Mouse (Mus musculus) urinary bladder, adult 18-20 months (tissue): ENCODE results near the gene Slf2.

Experiments
- DNase-seq, 2 experiments: peaks; one replicate each; pipeline ENCODE4 v3.0.0; 2022; ENCODE audit warnings: low spot score in 2 of 2, mixed read lengths in 2 of 2

Gene Slf2

GRCm38 (mm10) chr19:45007425-45008191, 76.7 kb downstream of the Slf2 start:
- DNase-seq, result no peak

GRCm38 (mm10) chr19:45010646-45011045, 79.7 kb downstream of the Slf2 start:
- no peak for DNase-seq

- DNase-seq, result no peak
These were observed 81.3 kb downstream of the Slf2 start for GRCm38 (mm10) chr19:45012219-45012618.

- DNase-seq, result no peak
These were observed 81.7 kb downstream of the Slf2 start for GRCm38 (mm10) chr19:45012636-45013035.

DNA sequence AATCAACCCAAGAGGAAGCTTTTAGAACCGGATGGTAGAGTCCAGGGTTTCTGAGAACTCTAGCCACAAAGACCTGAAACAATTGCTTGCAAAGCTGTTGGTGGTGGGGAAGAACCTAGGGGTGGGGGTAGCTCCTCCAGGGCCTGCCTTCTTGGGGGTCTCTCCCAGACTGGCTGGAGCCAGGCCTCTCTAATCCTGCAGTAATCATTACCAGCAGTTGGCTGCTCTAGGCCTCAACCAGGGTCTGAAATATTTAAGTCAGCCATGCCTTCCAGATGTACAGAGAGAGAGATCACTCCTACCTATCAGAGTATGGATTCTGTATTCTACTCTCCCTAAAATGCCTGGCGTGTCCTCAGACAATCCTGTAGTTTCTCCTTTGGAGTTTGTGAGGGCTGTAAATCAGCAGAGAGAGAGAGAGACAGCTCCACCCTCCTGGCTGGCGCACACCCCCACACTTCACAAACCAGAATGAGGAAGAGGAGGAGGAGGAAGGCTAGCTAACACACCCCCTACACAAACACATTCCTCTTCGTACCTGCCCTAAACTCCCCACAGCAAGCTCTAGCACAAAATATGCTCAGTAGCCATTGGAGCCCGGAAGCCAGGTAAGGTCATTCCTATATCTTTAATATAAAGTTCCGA, 82.8 kb downstream of the Slf2 start:
- no peak for DNase-seq

DNA sequence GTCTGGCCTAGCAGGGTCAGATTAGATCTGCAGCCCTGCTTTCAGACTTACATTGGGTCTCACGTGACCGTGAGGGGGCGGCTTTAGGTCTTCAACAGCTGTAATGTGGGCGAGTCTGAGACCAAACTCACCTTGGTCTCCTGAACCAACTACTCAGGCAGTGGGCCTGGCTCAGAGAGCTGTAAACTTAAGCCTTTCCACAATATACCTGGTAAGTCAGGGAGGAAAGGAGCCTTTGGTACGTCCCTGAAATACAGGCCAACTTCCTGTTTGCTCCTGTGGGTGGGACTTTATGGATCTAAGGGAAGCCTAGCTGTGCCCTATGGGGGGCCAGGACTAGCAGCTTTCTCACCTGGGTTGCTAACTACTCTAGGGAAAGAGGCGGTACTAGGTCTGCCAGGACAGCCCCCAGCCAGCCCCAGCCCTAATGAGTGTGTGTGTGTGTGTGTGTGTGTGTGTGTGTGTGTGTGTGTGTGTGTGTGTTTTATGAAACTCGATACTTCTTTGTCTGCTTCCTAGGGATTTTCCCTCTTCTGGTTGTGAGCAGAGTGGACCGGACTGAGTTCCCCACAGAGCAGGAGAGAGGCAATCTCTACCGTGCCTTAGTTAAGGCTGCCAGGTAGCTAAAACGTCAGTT, 83.5 kb downstream of the Slf2 start, which contains the start of gene Lzts2:
Lzts2 (plus strand) TSS at position 80 of the 637 bp plus-strand sequence.
- peak in 1 of 2 experiments; percentile 53 for DNase-seq

GRCm38 (mm10) chr19:45014981-45015402, 84.0 kb downstream of the Slf2 start:
- peak; percentile 67 to 73 for DNase-seq

DNA sequence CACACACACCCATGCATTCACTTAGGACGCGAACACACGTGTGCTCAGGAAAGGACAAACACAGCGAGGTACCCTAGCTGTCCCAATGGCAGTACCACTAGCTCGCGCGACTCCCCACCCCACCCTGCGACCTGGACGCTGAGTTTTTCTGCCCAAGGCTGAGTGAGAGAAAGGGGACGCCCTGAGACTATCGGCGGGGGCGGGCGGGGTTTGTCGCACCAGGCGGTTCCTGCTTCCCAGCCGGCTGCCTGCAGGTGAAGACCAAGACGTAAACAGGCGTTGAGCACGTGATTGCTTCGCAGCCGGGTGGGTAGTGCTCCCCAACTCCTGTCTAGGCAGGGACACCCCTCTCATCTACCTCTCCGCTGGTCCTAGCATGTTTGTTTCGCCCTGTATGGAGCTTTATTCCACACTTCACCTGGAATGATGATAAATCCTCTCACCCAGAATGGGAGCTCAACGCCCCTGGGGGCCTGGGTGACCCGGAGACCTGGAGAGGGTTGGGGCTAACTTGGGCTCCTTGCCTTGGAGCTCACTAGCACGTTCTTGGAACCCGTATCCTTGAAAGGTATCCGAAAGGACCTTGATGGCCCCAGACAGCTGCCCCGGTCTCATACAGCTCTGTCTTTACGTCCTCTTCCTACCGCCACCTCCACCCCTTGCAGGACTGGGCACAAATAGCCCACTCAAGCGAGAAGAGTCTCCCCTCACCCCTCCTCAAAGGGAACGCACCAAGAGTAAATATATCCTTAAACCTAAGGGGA, 84.7 kb downstream of the Slf2 start:
- DNase-seq, result peak; percentile 54 to 75

- peak; percentile 46 to 50 for DNase-seq
These were observed 85.6 kb downstream of the Slf2 start for GRCm38 (mm10) chr19:45016341-45017215.

DNA sequence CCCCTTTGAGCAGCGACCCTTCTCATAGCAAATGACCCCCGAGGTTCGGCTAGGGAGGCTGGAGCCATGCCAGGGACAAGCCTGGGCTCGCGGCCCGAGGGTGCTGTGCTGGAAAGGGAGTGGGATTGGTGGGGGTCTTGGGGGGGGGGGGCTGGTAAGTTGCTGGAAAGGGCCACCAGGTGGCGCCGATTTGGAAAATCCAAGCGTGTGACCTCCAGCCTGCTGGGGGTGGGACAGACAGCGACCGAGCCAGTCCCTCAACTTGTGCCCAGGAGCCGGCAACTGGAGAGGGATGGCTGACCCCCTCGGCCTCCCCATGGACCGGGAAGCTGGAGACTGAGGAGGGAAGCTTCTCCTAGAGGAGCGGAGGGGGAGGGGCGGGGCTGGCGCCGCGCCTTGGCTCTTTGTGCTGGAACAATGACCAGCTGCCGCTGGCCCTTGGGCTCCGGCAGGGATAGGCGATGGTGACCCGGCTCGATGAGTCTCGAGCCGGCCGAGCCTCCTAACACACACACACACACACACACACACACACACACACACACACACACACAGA, 86.3 kb downstream of the Slf2 start:
- peak; percentile 70 to 77 for DNase-seq

DNA sequence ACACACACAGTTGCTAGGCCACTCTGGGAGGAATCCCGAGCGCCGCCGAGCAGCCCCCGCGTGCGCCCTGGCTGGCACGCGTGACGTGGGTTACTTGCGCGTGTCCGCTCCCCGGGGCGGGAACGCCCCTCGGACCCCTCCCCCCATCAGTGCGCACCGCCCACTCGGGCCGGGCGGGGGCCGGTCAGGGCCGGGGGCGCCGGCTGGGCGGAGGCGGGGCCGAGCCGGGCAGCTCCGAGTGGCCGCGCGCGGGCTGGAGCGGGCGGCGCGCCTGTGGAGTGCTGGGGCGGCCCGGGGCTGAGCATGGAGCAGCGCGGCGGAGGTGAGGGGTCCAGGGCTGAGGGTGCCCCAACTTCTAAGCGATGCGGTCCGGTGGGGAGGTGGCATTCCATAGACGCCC, 87.0 kb downstream of the Slf2 start:
- DNase-seq, result peak; percentile 87

DNA sequence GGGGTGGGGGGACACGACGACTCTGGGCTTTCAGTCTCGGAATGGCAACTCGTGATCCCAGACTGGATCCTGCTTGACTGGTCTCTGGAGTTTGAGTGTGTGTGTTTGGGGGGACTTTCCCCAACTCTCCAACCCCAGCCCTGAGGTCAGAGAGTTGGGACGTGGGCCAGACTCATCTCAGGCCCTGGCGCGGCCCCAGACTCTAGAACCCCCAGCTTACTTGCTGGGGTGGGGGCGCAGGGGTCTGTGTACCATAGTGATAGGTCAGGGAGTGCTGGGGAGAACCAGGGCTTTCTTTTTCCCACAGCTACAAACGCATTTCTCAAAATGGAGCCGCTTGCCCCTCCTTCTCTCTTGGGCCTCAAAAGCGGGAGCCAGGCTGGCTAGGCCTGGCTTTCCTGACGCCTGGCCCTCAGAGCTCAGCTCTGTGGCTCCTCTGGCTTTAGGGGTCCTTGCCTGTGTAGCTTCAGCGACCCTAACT, 87.4 kb downstream of the Slf2 start:
- DNase-seq, result peak in 1 of 2 experiments; percentile 44

GRCm38 (mm10) chr19:45020348-45020747, 89.4 kb downstream of the Slf2 start:
- no peak for DNase-seq

GRCm38 (mm10) chr19:45021362-45021761, 90.4 kb downstream of the Slf2 start:
- DNase-seq, result no peak

- DNase-seq, result no peak
These were observed 93.0 kb downstream of the Slf2 start for GRCm38 (mm10) chr19:45023993-45024392.

- DNase-seq, result no peak
These were observed 93.8 kb downstream of the Slf2 start for GRCm38 (mm10) chr19:45024775-45025174.

- no peak for DNase-seq
These were observed 95.1 kb downstream of the Slf2 start for GRCm38 (mm10) chr19:45025937-45026568.

DNA sequence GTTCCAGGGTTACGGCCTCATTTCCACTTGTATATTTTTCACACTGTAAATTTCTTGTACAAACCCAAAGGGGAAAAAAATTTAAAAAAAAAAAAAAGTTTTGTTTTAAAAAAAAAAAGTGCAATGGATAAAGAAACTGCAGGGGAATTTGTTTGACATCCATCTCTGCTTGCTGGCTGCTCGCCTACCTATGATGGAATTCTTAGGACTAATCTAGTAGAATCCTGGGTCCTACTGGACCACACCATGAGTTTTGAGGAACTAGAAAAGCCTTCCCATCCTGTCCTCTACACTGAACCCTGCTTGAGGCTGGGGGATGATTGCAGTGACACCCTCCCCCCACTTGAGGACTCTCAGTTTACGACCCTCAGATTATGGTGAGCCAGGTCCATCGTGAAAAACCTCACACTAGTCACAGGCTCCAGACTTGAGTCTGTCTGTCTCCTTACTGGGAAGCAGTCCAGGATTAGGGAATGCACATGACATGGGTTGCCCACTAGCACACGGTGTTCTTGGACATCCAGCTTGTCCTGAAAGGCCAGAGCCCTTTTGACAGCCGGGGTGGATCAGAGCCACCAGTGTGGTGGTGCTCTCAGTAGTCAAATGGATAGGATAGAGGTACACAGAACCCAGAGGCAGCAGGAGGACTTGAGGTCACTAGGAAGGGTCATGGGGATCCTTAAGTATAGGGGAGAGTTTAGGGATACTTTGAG, 96.2 kb downstream of the Slf2 start:
- DNase-seq, result no peak

- no peak for DNase-seq
These were observed 96.9 kb downstream of the Slf2 start for GRCm38 (mm10) chr19:45027848-45028247.
